Mouse (Mus musculus): Measurements from ENCODE around the gene Bscl2. TPM values are rescaled to one million over a fixed set of nuclear protein-coding genes. Genes with fewer than 3 reads are reported as not detected.
"Not testable (repeated sequence)": the region's sequence is repeated elsewhere in the genome, so short reads cannot be mapped to it uniquely, and the experiment has no call there.

Bscl2 gene
- total RNA-seq, 2 experiments from 2014 or later = 98.1 to 112 TPM

- no peak for DNase-seq (ENCODE audit: low spot score in 2 of 2)
Measured at GRCm38 (mm10) chr19:8870838-8871237, 33.6 kb downstream of the Bscl2 start.

GRCm38 (mm10) chr19:8871267-8872186 lies 34.3 kb downstream of the Bscl2 start, which contains the start of gene Ubxn1:
Gene Ubxn1, plus strand, starts transcription at chr19:8871496.
- DNase-seq (ENCODE audit: low spot score in 2 of 2) = peak; percentile 98 to 99

GRCm38 (mm10) chr19:8872266-8872840 lies 35.1 kb downstream of the Bscl2 start:
- DNase-seq (ENCODE audit: low spot score in 2 of 2) = no peak

GRCm38 (mm10) chr19:8875031-8875430 lies 37.8 kb downstream of the Bscl2 start:
- no peak for DNase-seq (ENCODE audit: low spot score in 2 of 2)

GRCm38 (mm10) chr19:8880311-8881033 lies 43.2 kb downstream of the Bscl2 start, which contains the start of gene Uqcc3:
Gene Uqcc3, minus strand, starts transcription at chr19:8880923.
- DNase-seq (ENCODE audit: low spot score in 2 of 2) = peak; percentile 85 to 90

GRCm38 (mm10) chr19:8881034-8881392 lies 43.7 kb downstream of the Bscl2 start:
- no peak for DNase-seq (ENCODE audit: low spot score in 2 of 2)

GRCm38 (mm10) chr19:8883616-8884015 lies 46.3 kb downstream of the Bscl2 start, which contains the start of the genes Lbhd1 and Gm49403:
Gene Lbhd1, plus strand, starts transcription at chr19:8883732.
Gene Gm49403, plus strand, starts transcription at chr19:8883930.
- DNase-seq (ENCODE audit: low spot score in 2 of 2) = no peak

GRCm38 (mm10) chr19:8886916-8887584 lies 49.8 kb downstream of the Bscl2 start:
- no peak for DNase-seq (ENCODE audit: low spot score in 2 of 2)

GRCm38 (mm10) chr19:8887585-8888463 lies 50.6 kb downstream of the Bscl2 start:
- DNase-seq (ENCODE audit: low spot score in 2 of 2) = no peak

GRCm38 (mm10) chr19:8888511-8889385 lies 51.5 kb downstream of the Bscl2 start, which contains the start of the genes 1810009A15Rik and Gm49416:
Gene 1810009A15Rik, plus strand, starts transcription at chr19:8888853.
Gene Gm49416, plus strand, starts transcription at chr19:8888926.
- peak; percentile 93 to 94 for DNase-seq (ENCODE audit: low spot score in 2 of 2)

- peak; percentile 84 to 87 for DNase-seq (ENCODE audit: low spot score in 2 of 2)
Measured at GRCm38 (mm10) chr19:8892829-8893766, 55.8 kb downstream of the Bscl2 start, which contains the start of gene Ints5. Gene Ints5, plus strand, starts transcription at chr19:8893005.

- no peak for DNase-seq (ENCODE audit: low spot score in 2 of 2)
Measured at GRCm38 (mm10) chr19:8895397-8895960, 58.2 kb downstream of the Bscl2 start.

- DNase-seq (ENCODE audit: low spot score in 2 of 2) = not testable (repeated sequence)
Measured at GRCm38 (mm10) chr19:8896231-8896630, 59.0 kb downstream of the Bscl2 start.

- DNase-seq (ENCODE audit: low spot score in 2 of 2) = not testable (repeated sequence)
Measured at GRCm38 (mm10) chr19:8897211-8897864, 60.1 kb downstream of the Bscl2 start.

GRCm38 (mm10) chr19:8897865-8898495 lies 60.7 kb downstream of the Bscl2 start, which contains the start of gene Ganab:
Gene Ganab, plus strand, starts transcription at chr19:8898071.
- DNase-seq (ENCODE audit: low spot score in 2 of 2) = peak; percentile 95 to 99
